Mouse (Mus musculus): ENCODE measurements around the gene Rad51d.

GRCm38 (mm10) chr11:82837192-82837591 lies 53.2 kb downstream of the Rad51d start:
- TF ChIP-seq POLR2A (IDR thresholded peaks at IDR 0.05; ENCODE audit: borderline replicate concordance, low read depth, low read length) (no peak), CTCF (IDR thresholded peaks at IDR 0.05; ENCODE audit: low read depth, low read length) (no peak)

Data from bone marrow macrophage, adult 2 months (primary cell).